31 mouse cellular contexts compared by ENCODE assay signal in the genomic region with DNA sequence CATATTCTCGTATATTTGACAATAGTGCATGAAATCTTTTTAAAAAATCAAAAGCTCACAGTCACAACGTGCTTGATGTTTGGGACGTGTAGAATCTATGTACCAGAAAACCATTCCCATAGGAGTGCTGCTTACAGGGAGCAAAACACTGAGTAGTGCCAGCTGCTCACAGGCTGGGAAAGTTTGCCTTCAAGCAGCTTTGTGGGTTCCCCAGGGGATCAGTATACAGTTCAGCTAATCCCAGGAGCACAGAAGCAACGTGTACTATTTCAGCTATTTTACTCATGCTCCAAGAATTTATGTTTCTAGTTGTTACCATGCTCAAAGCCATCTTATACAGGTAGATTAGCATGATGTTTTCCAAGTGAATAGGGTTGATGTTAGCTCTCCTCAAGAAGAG.
"Had no signal": no experiment of that assay in that cellular context is flagged by ENCODE, and none has a peak within 500 bp of the region (broad histone marks: within the 10 kb centered on the region; RNA-seq: fewer than 3 reads in every experiment).

No protein-coding gene starts in this region.

- DNase-seq: left cerebral cortex, postnatal 4 days; liver; liver, embryonic 13.5 days; liver, postnatal 0 days; lung, adult 18-20 months; lung, adult 2 months; lung, embryonic 14.5 days; lung, postnatal 10 days; lung, postnatal 14 days; lung, postnatal 36 days; lung, postnatal 4 days had no signal

- H3K4me2 ChIP-seq: limb, embryonic 12.5 days; limb, embryonic 13.5 days; limb, embryonic 15.5 days; liver, embryonic 11.5 days; liver, embryonic 12.5 days; liver, embryonic 13.5 days; liver, embryonic 15.5 days; lung, embryonic 14.5 days; lung, embryonic 15.5 days; midbrain, embryonic 12.5 days; midbrain, embryonic 13.5 days; midbrain, embryonic 15.5 days; neural tube, embryonic 12.5 days; neural tube, embryonic 13.5 days had no signal

- H3K36me3 ChIP-seq: limb, embryonic 10.5 days; limb, embryonic 12.5 days; limb, embryonic 13.5 days; liver, embryonic 12.5 days; liver, embryonic 13.5 days; liver, embryonic 15.5 days; lung, embryonic 15.5 days; midbrain, embryonic 12.5 days; midbrain, embryonic 15.5 days; neural tube, embryonic 12.5 days had no signal

- H3K27me3 ChIP-seq: limb, embryonic 12.5 days; limb, embryonic 13.5 days; limb, embryonic 15.5 days; liver, embryonic 12.5 days; liver, embryonic 13.5 days; liver, embryonic 15.5 days; lung, embryonic 15.5 days; midbrain, embryonic 12.5 days; midbrain, embryonic 13.5 days; midbrain, embryonic 15.5 days; neural tube, embryonic 12.5 days; neural tube, embryonic 13.5 days had no signal

- H3K4me1 ChIP-seq: limb, embryonic 10.5 days; limb, embryonic 12.5 days; limb, embryonic 13.5 days; limb, embryonic 15.5 days; liver, embryonic 12.5 days; liver, embryonic 13.5 days; liver, embryonic 15.5 days; lung, embryonic 15.5 days; midbrain, embryonic 10.5 days; midbrain, embryonic 12.5 days; midbrain, embryonic 13.5 days; midbrain, embryonic 15.5 days; neural tube, embryonic 12.5 days; neural tube, embryonic 13.5 days had no signal

- ATAC-seq: liver, embryonic 12.5 days; liver, postnatal 0 days; lung, postnatal 0 days; midbrain, embryonic 13.5 days; midbrain, embryonic 15.5 days; midbrain, embryonic 16.5 days had no signal

- H3K27ac ChIP-seq: limb, embryonic 10.5 days; limb, embryonic 12.5 days; limb, embryonic 13.5 days; limb, embryonic 15.5 days; liver, embryonic 12.5 days; liver, embryonic 13.5 days; liver, embryonic 14.5 days; liver, embryonic 15.5 days; lung, embryonic 15.5 days; macrophage; midbrain, embryonic 10.5 days; midbrain, embryonic 12.5 days; midbrain, embryonic 13.5 days; midbrain, embryonic 15.5 days; neural tube, embryonic 12.5 days; neural tube, embryonic 13.5 days had no signal

- H3K9me3 ChIP-seq: limb, embryonic 10.5 days; limb, embryonic 12.5 days; limb, embryonic 13.5 days; limb, embryonic 15.5 days; liver, embryonic 12.5 days; liver, embryonic 13.5 days; liver, embryonic 15.5 days; lung, embryonic 15.5 days; megakaryocyte, embryonic 14.5 days; midbrain, embryonic 10.5 days; midbrain, embryonic 12.5 days; midbrain, embryonic 13.5 days; midbrain, embryonic 15.5 days; neural tube, embryonic 12.5 days; neural tube, embryonic 13.5 days had no signal

- H3K9ac ChIP-seq: limb, embryonic 12.5 days; limb, embryonic 13.5 days; limb, embryonic 15.5 days; liver, embryonic 12.5 days; liver, embryonic 13.5 days; liver, embryonic 14.5 days; liver, embryonic 15.5 days; liver, postnatal 0 days; lung, embryonic 14.5 days; lung, embryonic 15.5 days; midbrain, embryonic 12.5 days; midbrain, embryonic 13.5 days; midbrain, embryonic 15.5 days; neural tube, embryonic 12.5 days; neural tube, embryonic 13.5 days had no signal

- H3K4me3 ChIP-seq: limb, embryonic 10.5 days; limb, embryonic 12.5 days; limb, embryonic 13.5 days; limb, embryonic 15.5 days; liver, embryonic 12.5 days; liver, embryonic 13.5 days; liver, embryonic 15.5 days; lung, embryonic 15.5 days; megakaryocyte, embryonic 14.5 days; midbrain, embryonic 10.5 days; midbrain, embryonic 12.5 days; midbrain, embryonic 13.5 days; midbrain, embryonic 15.5 days; myocyte; neural tube, embryonic 12.5 days; neural tube, embryonic 13.5 days had no signal
